Mouse (Mus musculus) midbrain, embryonic 16.5 days (tissue): ENCODE data around the gene Rec8. TPM values are rescaled to one million over a fixed set of nuclear protein-coding genes. Genes with fewer than 3 reads are reported as not detected.
A peak's percentile ranks its signal among the peaks of the same experiment; 100 is the strongest.

Experiments used
- ATAC-seq: fragments of 200-750 bp; cut with Nextera tagmentation; 2 replicates; pipeline ENCODE4 v1.8.0; 2017; ENCODE audit warnings: moderate TSS enrichment
- H3K27ac ChIP-seq: fragments of 300-500 bp; sonication (generic); 2 replicates; pipeline ENCODE4 v1.5.1; 2014; ENCODE audit warnings: mild to moderate bottlenecking, low read length, mixed read lengths
- H3K27me3 ChIP-seq: fragments of 300-500 bp; sonication (generic); 2 replicates; pipeline ENCODE4 v1.6.1; 2014; ENCODE audit warnings: low read depth, low read length, mixed read lengths; ENCODE audit not compliant: control insufficient read depth, insufficient read depth
- H3K36me3 ChIP-seq: fragments of 300-500 bp; sonication (generic); 2 replicates; pipeline ENCODE4 v1.6.1; 2014; ENCODE audit warnings: mild to moderate bottlenecking, low read length, moderate library complexity, mixed read lengths; ENCODE audit not compliant: control insufficient read depth, insufficient read depth
- H3K4me1 ChIP-seq: fragments of 300-500 bp; sonication (generic); 2 replicates; pipeline ENCODE4 v1.6.1; 2014; ENCODE audit warnings: mild to moderate bottlenecking, low read length, mixed read lengths; ENCODE audit not compliant: control insufficient read depth, insufficient read depth
- H3K4me2 ChIP-seq: fragments of 300-500 bp; sonication (generic); 2 replicates; pipeline ENCODE4 v1.6.1; 2014; ENCODE audit warnings: mild to moderate bottlenecking, low read length, mixed read lengths
- H3K4me3 ChIP-seq: fragments of 300-500 bp; sonication (generic); 2 replicates; pipeline ENCODE4 v1.5.1; 2014; ENCODE audit warnings: low read depth, mild to moderate bottlenecking, low read length, moderate library complexity, mixed read lengths
- H3K9ac ChIP-seq: fragments of 300-500 bp; sonication (generic); 2 replicates; pipeline ENCODE4 v1.6.1; 2014; ENCODE audit warnings: low read depth, low read length, mixed read lengths
- H3K9me3 ChIP-seq: fragments of 300-500 bp; sonication (generic); replicated peaks from 2 replicates; pipeline ENCODE4 v1.6.1; 2014; ENCODE audit warnings: mild to moderate bottlenecking, low read length, mixed read lengths; ENCODE audit not compliant: control insufficient read depth, poor library complexity, severe bottlenecking
- WGBS: fragments of 180-500 bp; shearing (Covaris S2); extraction: QIAGEN DNeasy Blood & Tissue Kit; methylation state at CpG from one replicate; pipeline ENCODE4 v1.1.7; 2014; 5-methylcytosine and 5-hydroxymethylcytosine counted together
- polyA plus RNA-seq: library from polyadenylated mRNA; unstranded; fragments of >200 nt; fragmentation: Nextera tagmentation; extraction: Ambion mirVana; gene quantifications from 2 replicates; pipeline ENCODE4 v1.2.1, GENCODE M21; 2015

The Rec8 gene
- polyA plus RNA-seq, 1 experiment from 2014 or later: 8.4 TPM

GRCm38 (mm10) chr14:55603633-55604576, 13.9 kb upstream of the Rec8 start:
- WGBS: 23% methylated on average over 19 of the region's 19 CpGs
- no peaks in the 10 kb centered on the region for H3K9me3 ChIP-seq
- H3K4me1 ChIP-seq: peaks cover 7% of the 10 kb centered on the region; the same call in 1 of the 2 replicates
- ATAC-seq: peak; percentile 88
- H3K36me3 ChIP-seq: peaks cover 45% of the 10 kb centered on the region
- H3K4me3 ChIP-seq: peak overlapping the region; percentile 28
- H3K4me2 ChIP-seq: peak overlapping the region; percentile 50
- peak overlapping the region; percentile 41; the same call in 1 of the 2 replicates for H3K9ac ChIP-seq
- peak overlapping the region; percentile 28; the same call in 1 of the 2 replicates for H3K27ac ChIP-seq
- H3K27me3 ChIP-seq: no peaks in the 10 kb centered on the region

GRCm38 (mm10) chr14:55604823-55605222, 13.0 kb upstream of the Rec8 start:
- Histone ChIP-seq H3K4me3 (no peak overlapping the region), H3K9me3 (no peaks in the 10 kb centered on the region), H3K36me3 (peaks cover 43% of the 10 kb centered on the region), H3K27ac (no peak overlapping the region), H3K4me1 (peaks cover 7% of the 10 kb centered on the region; the same call in 1 of the 2 replicates), H3K27me3 (no peaks in the 10 kb centered on the region), H3K4me2 (no peak overlapping the region), H3K9ac (no peak overlapping the region)
- WGBS: 94% methylated on average over 11 of the region's 11 CpGs
- ATAC-seq: no peak

- H3K27me3 ChIP-seq: no peaks in the 10 kb centered on the region
- H3K4me1 ChIP-seq: peaks cover 7% of the 10 kb centered on the region; the same call in 1 of the 2 replicates
- no peak overlapping the region for H3K9ac ChIP-seq
- no peak for ATAC-seq
- no peak overlapping the region for H3K4me2 ChIP-seq
- no peaks in the 10 kb centered on the region for H3K9me3 ChIP-seq
- WGBS: 97% methylated on average over 16 of the region's 16 CpGs
- peaks cover 38% of the 10 kb centered on the region for H3K36me3 ChIP-seq
- no peak overlapping the region for H3K27ac ChIP-seq
- H3K4me3 ChIP-seq: no peak overlapping the region
Measured at GRCm38 (mm10) chr14:55605743-55606459, 11.9 kb upstream of the Rec8 start.

GRCm38 (mm10) chr14:55608339-55608738, 9.5 kb upstream of the Rec8 start:
- Histone ChIP-seq H3K4me2 (no peak overlapping the region), H3K9ac (no peak overlapping the region), H3K27me3 (no peaks in the 10 kb centered on the region), H3K4me1 (peaks cover 7% of the 10 kb centered on the region; the same call in 1 of the 2 replicates), H3K4me3 (no peak overlapping the region), H3K27ac (no peak overlapping the region), H3K36me3 (peaks cover 24% of the 10 kb centered on the region), H3K9me3 (no peaks in the 10 kb centered on the region)
- ATAC-seq: no peak
- 96% methylated on average over 6 of the region's 6 CpGs for WGBS

GRCm38 (mm10) chr14:55613346-55613745, 4.5 kb upstream of the Rec8 start:
- WGBS: 63% methylated on average over 6 of the region's 6 CpGs
- ATAC-seq: no peak
- H3K27me3 ChIP-seq: no peaks in the 10 kb centered on the region

GRCm38 (mm10) chr14:55614565-55615178, 3.2 kb upstream of the Rec8 start:
- Histone ChIP-seq H3K9ac (no peak overlapping the region), H3K4me3 (no peak overlapping the region), H3K27me3 (no peaks in the 10 kb centered on the region), H3K27ac (no peak overlapping the region), H3K9me3 (no peaks in the 10 kb centered on the region), H3K36me3 (no peaks in the 10 kb centered on the region), H3K4me2 (no peak overlapping the region), H3K4me1 (no peaks in the 10 kb centered on the region)
- ATAC-seq: no peak
- WGBS: 83% methylated on average over 7 of the region's 7 CpGs

More at GRCm38 (mm10) chr14:55613346-55613745, 4.5 kb upstream of the Rec8 start:
- Histone ChIP-seq H3K4me1 (no peaks in the 10 kb centered on the region), H3K4me2 (no peak overlapping the region), H3K4me3 (no peak overlapping the region), H3K9me3 (no peaks in the 10 kb centered on the region), H3K36me3 (0 out of 2 replicates have a peak, but pooled peaks cover 5% of the 10 kb centered on the region), H3K9ac (no peak overlapping the region), H3K27ac (no peak overlapping the region)

GRCm38 (mm10) chr14:55615876-55616275, 2.0 kb upstream of the Rec8 start:
- no peak for ATAC-seq
- no peak overlapping the region for H3K4me3 ChIP-seq
- H3K36me3 ChIP-seq: no peaks in the 10 kb centered on the region
- no peaks in the 10 kb centered on the region for H3K9me3 ChIP-seq
- WGBS: 51% methylated on average over 2 of the region's 2 CpGs
- no peaks in the 10 kb centered on the region for H3K4me1 ChIP-seq
- H3K9ac ChIP-seq: no peak overlapping the region
- no peak overlapping the region for H3K4me2 ChIP-seq
- H3K27ac ChIP-seq: no peak overlapping the region
- no peaks in the 10 kb centered on the region for H3K27me3 ChIP-seq

- no peak for ATAC-seq
Measured at GRCm38 (mm10) chr14:55616844-55617243, 993 bp upstream of the Rec8 start.

More at GRCm38 (mm10) chr14:55616844-55617243, 993 bp upstream of the Rec8 start:
- no peak overlapping the region for H3K9ac ChIP-seq
- no peaks in the 10 kb centered on the region for H3K4me1 ChIP-seq
- H3K9me3 ChIP-seq: no peaks in the 10 kb centered on the region
- no peak overlapping the region for H3K4me3 ChIP-seq
- WGBS: 85% methylated on average over 2 of the region's 2 CpGs
- H3K27me3 ChIP-seq: no peaks in the 10 kb centered on the region
- H3K27ac ChIP-seq: no peak overlapping the region
- no peak overlapping the region for H3K4me2 ChIP-seq
- H3K36me3 ChIP-seq: no peaks in the 10 kb centered on the region
